ENCODE assay signal across 8 mouse cellular contexts in genomic region chr11:109621183-109621582, GRCm38 (mm10). TPM values are rescaled to one million over a fixed set of nuclear protein-coding genes. Genes with fewer than 3 reads are reported as not detected.
DNase-seq lines count a peak whose midpoint lies in the region; ATAC-seq and TF ChIP-seq lines count a peak whose summit lies in the region.

No protein-coding gene starts in this region.

- no peak overlapping the region for H3K9ac ChIP-seq in midbrain, embryonic 12.5 days (replicated peaks)

- H3K9me3 ChIP-seq in midbrain, embryonic 12.5 days, result 0 out of 2 replicates have a peak, but pooled peaks cover 4% of the 10 kb centered on the region

- peak; percentile 91 for TF ChIP-seq CTCF in layer of hippocampus, adult 2 months (conservative IDR thresholded peaks at IDR 0.05)

- 0 out of 2 replicates have a peak, but pooled peaks have one; percentile 27 for ATAC-seq in midbrain, embryonic 12.5 days (ENCODE audit: low FRiP score, low read depth)

- WGBS in midbrain, embryonic 12.5 days, result 16% methylated on average over 2 of the region's 2 CpGs

- DNase-seq in layer of hippocampus, adult 2 months (ENCODE audit: low spot score in 2 of 2), result peak; percentile 42 to 62
- DNase-seq in layer of hippocampus, adult 9-11 months, result no peak
- peak; percentile 61 for DNase-seq in ES-CJ7 (ENCODE audit: low read depth, low spot score)
- DNase-seq in adrenal gland, postnatal 25 days, result peak; percentile 47
- peak; percentile 52 to 57 for DNase-seq in frontal cortex, postnatal 25 days (ENCODE audit: low spot score in 2 of 2)
- peak; percentile 34 to 65 for DNase-seq in layer of hippocampus, postnatal 14 days (ENCODE audit: low spot score in 2 of 2)
- DNase-seq in Muller cell, postnatal 12 days (ENCODE audit: inconsistent ontology term), result no peak

- no peak overlapping the region for H3K4me3 ChIP-seq in layer of hippocampus, adult 2 months
- no peak overlapping the region for H3K4me3 ChIP-seq in midbrain, embryonic 12.5 days

- no peaks in the 10 kb centered on the region for H3K27me3 ChIP-seq in midbrain, embryonic 12.5 days

- H3K4me2 ChIP-seq in midbrain, embryonic 12.5 days (replicated peaks), result no peak overlapping the region

- H3K4me1 ChIP-seq in midbrain, embryonic 12.5 days, result peaks cover 5% of the 10 kb centered on the region; the same call in 1 of the 2 replicates

- no peaks in the 10 kb centered on the region for H3K36me3 ChIP-seq in midbrain, embryonic 12.5 days

- no peak overlapping the region for H3K27ac ChIP-seq in layer of hippocampus, adult 2 months
- H3K27ac ChIP-seq in midbrain, embryonic 12.5 days (replicated peaks), result no peak overlapping the region

RNA-seq across cellular contexts. Expression of gene Wipi1, which starts 9.4 kb away (rescaled TPM):
- total RNA-seq in layer of hippocampus, adult 2 months (2021), result 10 to 100 TPM; 21.6 to 22.2 TPM
- 42.7 and 65.8 TPM in 2 replicates for total RNA-seq in adrenal gland, postnatal 25 days (2021)
- total RNA-seq in layer of hippocampus, postnatal 14 days (2021), result 10 to 100 TPM; 23.1 to 25.6 TPM
- 17.8 and 20.1 TPM in 2 replicates for polyA plus RNA-seq in midbrain, embryonic 12.5 days (2016; fragmentation: Nextera tagmentation; extraction: Ambion mirVana)

RNA-seq across cellular contexts. Expression of gene Prkar1a, which starts 28.0 kb away (rescaled TPM):
- total RNA-seq in layer of hippocampus, adult 2 months (2021), result 100 to 1,000 TPM; 522 to 554 TPM
- total RNA-seq in adrenal gland, postnatal 25 days (2021), result 345 and 386 TPM in 2 replicates
- 100 to 1,000 TPM; 463 to 484 TPM for total RNA-seq in layer of hippocampus, postnatal 14 days (2021)
- polyA plus RNA-seq in midbrain, embryonic 12.5 days (2016; fragmentation: Nextera tagmentation; extraction: Ambion mirVana), result 429 and 445 TPM in 2 replicates

Comparison
In these comparisons a context has a peak if more than half of its experiments do, and no peak if none do; other contexts are left out.
1. DNase-seq: peak in layer of hippocampus, adult 2 months (2 of 2), ES-CJ7 (single experiment), adrenal gland, postnatal 25 days (single experiment), frontal cortex, postnatal 25 days (2 of 2) and layer of hippocampus, postnatal 14 days (2 of 2); none in layer of hippocampus, adult 9-11 months (single experiment) and Muller cell, postnatal 12 days (single experiment).